Mouse (Mus musculus) heart, adult 2 months (tissue): Measurements from ENCODE around the gene Cox5b.

Experiments used
- CTCF ChIP-seq: fragments of 200-600 bp; IDR thresholded peaks from 2 replicates; pipeline ENCODE4 v1.8.1; 2022; ENCODE audit warnings: antibody characterized with exemption, mild to moderate bottlenecking, moderate library complexity
- EP300 ChIP-seq: fragments of 200-500 bp; IDR thresholded peaks from 2 replicates; pipeline ENCODE4 v1.6.1; 2011; ENCODE audit warnings: low read depth, low read length, control low read depth; ENCODE audit not compliant: insufficient read depth

DNA sequence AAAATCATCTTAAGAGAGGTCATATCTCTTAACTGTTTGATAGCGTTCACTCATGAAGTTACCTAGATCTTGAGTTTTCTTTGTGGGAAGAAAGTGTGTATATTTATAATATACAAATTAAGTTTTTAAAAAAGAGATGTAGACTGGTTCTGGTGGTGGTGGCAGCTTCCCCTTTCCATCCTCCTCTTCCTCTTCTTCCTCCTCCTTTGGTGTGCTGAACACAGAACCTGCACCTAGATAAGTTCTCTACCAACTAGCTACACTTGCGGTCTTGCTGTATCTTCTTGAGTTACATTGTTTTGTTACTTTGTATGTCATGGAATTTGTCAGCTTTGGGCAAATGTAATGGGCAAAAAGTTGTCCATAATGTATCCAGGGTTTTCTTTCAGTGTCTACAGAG lies 19.9 kb downstream of the Cox5b start:
- TF ChIP-seq CTCF (no peak), EP300 (no peak)
